Mouse (Mus musculus): ENCODE data around the gene Cadps2. TPM values are rescaled to one million over a fixed set of nuclear protein-coding genes. Genes with fewer than 3 reads are reported as not detected.
A peak's percentile ranks its signal among the peaks of the same experiment; 100 is the strongest.

Cadps2 gene
- total and polyA plus RNA-seq, 3 experiments: 0.87 TPM; not detected in 2

GRCm38 (mm10) chr6:23247512-23248312, 591.5 kb downstream of the Cadps2 start:
- ATAC-seq (ENCODE audit: extremely low read depth, insufficient number of reproducible peaks, low FRiP score, poor library complexity, severe bottlenecking): no peak
- no peak for TF ChIP-seq GATA2 (IDR thresholded peaks at IDR 0.05; ENCODE audit: borderline replicate concordance, low read depth, low read length)
- no peaks in the 10 kb centered on the region for H3K36me3 ChIP-seq (replicated peaks)
- peak overlapping the region; percentile 27; the same call in 1 of the 2 replicates for H3K4me3 ChIP-seq (ENCODE audit: low read depth, low read length)
- H3K4me1 ChIP-seq (ENCODE audit: insufficient read depth, low read depth, low read length): no peaks in the 10 kb centered on the region
- H3K27me3 ChIP-seq (ENCODE audit: insufficient read depth, low read length): peaks cover 20% of the 10 kb centered on the region; the same call in 1 of the 2 replicates
- peaks cover 32% of the 10 kb centered on the region for H3K9me3 ChIP-seq (replicated peaks)
- no peak for DNase-seq (ENCODE audit: low spot score)

GRCm38 (mm10) chr6:23246790-23247511, 592.3 kb downstream of the Cadps2 start:
- peaks cover 20% of the 10 kb centered on the region; the same call in 1 of the 2 replicates for H3K27me3 ChIP-seq (ENCODE audit: insufficient read depth, low read length)
- H3K36me3 ChIP-seq (replicated peaks): no peaks in the 10 kb centered on the region
- no peaks in the 10 kb centered on the region for H3K4me1 ChIP-seq (ENCODE audit: insufficient read depth, low read depth, low read length)
- ATAC-seq (ENCODE audit: extremely low read depth, insufficient number of reproducible peaks, low FRiP score, poor library complexity, severe bottlenecking): no peak
- H3K9me3 ChIP-seq (replicated peaks): peaks cover 32% of the 10 kb centered on the region
- TF ChIP-seq GATA2 (IDR thresholded peaks at IDR 0.05; ENCODE audit: borderline replicate concordance, low read depth, low read length) (no peak), GATA1 (IDR thresholded peaks at IDR 0.05; ENCODE audit: borderline replicate concordance, low read length) (no peak), CTCF (IDR thresholded peaks at IDR 0.05; ENCODE audit: low read depth, low read length) (no peak), TAL1 (conservative IDR thresholded peaks at IDR 0.05; ENCODE audit: low read depth, low read length) (no peak), POLR2AphosphoS5 (IDR thresholded peaks at IDR 0.05; ENCODE audit: insufficient replicate concordance, low read depth, low read length) (no peak)
- no peak overlapping the region for H3K4me3 ChIP-seq (ENCODE audit: low read depth, low read length)
- DNase-seq (ENCODE audit: low spot score): no peak

GRCm38 (mm10) chr6:23246061-23246789, 593.0 kb downstream of the Cadps2 start:
- DNase-seq (ENCODE audit: low spot score) (no peak), ATAC-seq (ENCODE audit: extremely low read depth, insufficient number of reproducible peaks, low FRiP score, poor library complexity, severe bottlenecking) (no peak)
- Histone ChIP-seq H3K36me3 (replicated peaks) (no peaks in the 10 kb centered on the region), H3K4me1 (ENCODE audit: insufficient read depth, low read depth, low read length) (no peaks in the 10 kb centered on the region), H3K27me3 (ENCODE audit: insufficient read depth, low read length) (peaks cover 20% of the 10 kb centered on the region; the same call in 1 of the 2 replicates), H3K4me3 (ENCODE audit: low read depth, low read length) (no peak overlapping the region), H3K9me3 (replicated peaks) (peaks cover 32% of the 10 kb centered on the region)
- TF ChIP-seq TAL1 (conservative IDR thresholded peaks at IDR 0.05; ENCODE audit: low read depth, low read length): no peak
- TF ChIP-seq POLR2AphosphoS5 (IDR thresholded peaks at IDR 0.05; ENCODE audit: insufficient replicate concordance, low read depth, low read length): no peak
- TF ChIP-seq GATA1 (IDR thresholded peaks at IDR 0.05; ENCODE audit: borderline replicate concordance, low read length): no peak
- no peak for TF ChIP-seq GATA2 (IDR thresholded peaks at IDR 0.05; ENCODE audit: borderline replicate concordance, low read depth, low read length)
- no peak for TF ChIP-seq CTCF (IDR thresholded peaks at IDR 0.05; ENCODE audit: low read depth, low read length)

- Histone ChIP-seq H3K36me3 (replicated peaks) (no peaks in the 10 kb centered on the region), H3K4me1 (ENCODE audit: insufficient read depth, low read depth, low read length) (no peaks in the 10 kb centered on the region), H3K27me3 (ENCODE audit: insufficient read depth, low read length) (peaks cover 20% of the 10 kb centered on the region; the same call in 1 of the 2 replicates), H3K9me3 (replicated peaks) (peaks cover 32% of the 10 kb centered on the region), H3K4me3 (ENCODE audit: low read depth, low read length) (no peak overlapping the region)
- TF ChIP-seq TAL1 (conservative IDR thresholded peaks at IDR 0.05; ENCODE audit: low read depth, low read length) (no peak), GATA1 (IDR thresholded peaks at IDR 0.05; ENCODE audit: borderline replicate concordance, low read length) (no peak), POLR2AphosphoS5 (IDR thresholded peaks at IDR 0.05; ENCODE audit: insufficient replicate concordance, low read depth, low read length) (no peak), CTCF (IDR thresholded peaks at IDR 0.05; ENCODE audit: low read depth, low read length) (no peak), GATA2 (IDR thresholded peaks at IDR 0.05; ENCODE audit: borderline replicate concordance, low read depth, low read length) (no peak)
- DNase-seq (ENCODE audit: low spot score): no peak
- no peak for ATAC-seq (ENCODE audit: extremely low read depth, insufficient number of reproducible peaks, low FRiP score, poor library complexity, severe bottlenecking)
These were observed 593.6 kb downstream of the Cadps2 start for GRCm38 (mm10) chr6:23245545-23246011.

- TF ChIP-seq POLR2AphosphoS5 (IDR thresholded peaks at IDR 0.05; ENCODE audit: insufficient replicate concordance, low read depth, low read length) (no peak), GATA1 (IDR thresholded peaks at IDR 0.05; ENCODE audit: borderline replicate concordance, low read length) (no peak), CTCF (IDR thresholded peaks at IDR 0.05; ENCODE audit: low read depth, low read length) (no peak), TAL1 (conservative IDR thresholded peaks at IDR 0.05; ENCODE audit: low read depth, low read length) (no peak), GATA2 (IDR thresholded peaks at IDR 0.05; ENCODE audit: borderline replicate concordance, low read depth, low read length) (no peak)
- H3K4me1 ChIP-seq (ENCODE audit: insufficient read depth, low read depth, low read length): no peaks in the 10 kb centered on the region
- H3K36me3 ChIP-seq (replicated peaks): no peaks in the 10 kb centered on the region
- H3K9me3 ChIP-seq (replicated peaks): peaks cover 32% of the 10 kb centered on the region
- no peak for DNase-seq (ENCODE audit: low spot score)
- no peak overlapping the region for H3K4me3 ChIP-seq (ENCODE audit: low read depth, low read length)
- no peak for ATAC-seq (ENCODE audit: extremely low read depth, insufficient number of reproducible peaks, low FRiP score, poor library complexity, severe bottlenecking)
- H3K27me3 ChIP-seq (ENCODE audit: insufficient read depth, low read length): peaks cover 20% of the 10 kb centered on the region; the same call in 1 of the 2 replicates
These were observed 594.1 kb downstream of the Cadps2 start for GRCm38 (mm10) chr6:23245121-23245520.
